Mouse (Mus musculus): ENCODE results near the gene Zcchc10.
"Not testable (repeated sequence)": the region's sequence is repeated elsewhere in the genome, so short reads cannot be mapped to it uniquely, and the experiment has no call there.

Gene Zcchc10

DNA sequence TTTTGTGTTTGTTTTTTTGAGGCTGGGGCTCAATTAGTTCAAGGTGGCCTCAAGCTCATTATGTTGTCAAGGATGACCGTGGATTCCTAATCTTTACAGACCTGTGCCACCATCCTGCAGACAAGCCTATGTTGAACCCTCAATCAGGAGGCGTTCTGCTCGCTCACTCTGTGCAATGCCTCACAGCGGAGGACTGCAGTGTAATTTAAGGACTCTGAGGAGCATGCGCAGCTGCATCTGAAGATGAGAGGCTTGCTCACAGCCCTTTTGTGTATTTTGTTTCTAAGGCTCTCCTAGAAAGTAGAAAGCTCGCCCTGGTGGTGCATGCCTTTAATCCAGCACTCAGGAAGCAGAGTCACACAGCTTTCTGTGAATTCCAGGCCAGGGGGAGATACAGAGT is 7.5 kb upstream of the Zcchc10 start:
- DNase-seq (ENCODE audit: low spot score): no peak

- DNase-seq (ENCODE audit: low spot score): no peak
Measured at GRCm38 (mm10) chr11:53318041-53318440, 6.4 kb upstream of the Zcchc10 start.

DNA sequence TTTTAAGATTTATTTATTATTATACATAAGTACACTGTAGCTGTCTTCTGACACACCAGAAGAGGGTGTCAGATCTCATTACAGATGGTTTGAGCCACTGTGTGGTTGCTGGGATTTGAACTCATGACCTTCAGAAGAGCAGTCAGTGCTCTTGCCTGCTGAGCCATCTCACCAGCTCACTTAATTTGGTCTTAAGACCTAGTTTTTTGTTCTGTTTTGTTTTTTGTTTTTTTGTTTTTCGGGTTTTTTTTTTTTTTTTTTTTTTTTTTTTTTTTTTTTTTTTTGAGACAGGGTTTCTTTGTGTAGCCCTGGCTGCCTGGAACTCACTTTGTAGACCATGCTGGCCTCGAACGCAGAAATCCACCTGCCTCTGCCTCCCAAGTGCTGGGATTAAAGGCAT is 5.9 kb upstream of the Zcchc10 start:
- DNase-seq (ENCODE audit: low spot score): not testable (repeated sequence)

DNA sequence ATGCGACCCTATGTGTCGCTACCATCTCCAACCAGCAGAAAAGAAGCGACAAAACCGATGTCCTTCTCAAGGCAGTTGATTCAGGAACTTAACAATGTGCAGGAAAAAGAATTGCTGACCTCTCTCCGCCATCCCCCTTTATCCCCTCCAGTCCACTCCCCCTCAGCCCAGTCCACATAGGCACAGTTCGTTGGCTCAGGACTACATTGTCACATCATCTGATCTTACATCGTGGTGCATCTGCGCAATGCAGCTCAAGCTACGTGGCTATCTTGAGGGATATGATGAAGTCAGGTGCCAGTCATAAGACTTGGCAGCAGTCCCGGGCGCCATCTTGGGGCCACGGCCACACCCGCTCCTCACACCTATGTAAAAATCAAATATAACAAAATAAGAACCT is 4.6 kb upstream of the Zcchc10 start:
- not testable (repeated sequence) for DNase-seq (ENCODE audit: low spot score)

DNA sequence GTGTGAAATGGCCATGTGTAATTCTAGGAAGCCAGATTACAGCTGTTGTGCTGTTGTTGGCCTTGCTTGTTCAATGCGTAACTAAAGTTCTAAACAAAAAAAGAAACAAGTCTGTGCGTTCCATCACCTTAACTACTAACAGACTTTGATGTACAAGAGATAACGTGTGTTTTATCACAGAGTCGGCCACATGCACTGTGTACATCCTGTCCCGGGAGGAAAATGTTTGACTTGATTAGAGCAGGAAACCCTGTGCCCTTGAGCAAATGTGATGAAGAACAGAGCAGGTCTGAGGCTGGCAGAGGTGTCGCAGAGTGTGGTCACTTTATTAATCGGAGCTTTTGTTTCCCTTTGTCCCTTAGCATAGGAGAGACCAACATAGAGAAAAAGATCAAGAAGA is 5.8 kb downstream of the Zcchc10 start:
- DNase-seq (ENCODE audit: low spot score): no peak

GRCm38 (mm10) chr11:53331121-53331520 is 6.6 kb downstream of the Zcchc10 start:
- no peak for DNase-seq (ENCODE audit: low spot score)

GRCm38 (mm10) chr11:53332076-53332680 is 7.7 kb downstream of the Zcchc10 start:
- DNase-seq (ENCODE audit: low spot score): no peak

GRCm38 (mm10) chr11:53335505-53336181 is 11.2 kb downstream of the Zcchc10 start:
- DNase-seq (ENCODE audit: low spot score): no peak

- DNase-seq (ENCODE audit: low spot score): no peak
Measured at GRCm38 (mm10) chr11:53336182-53336571, 11.7 kb downstream of the Zcchc10 start.

- DNase-seq (ENCODE audit: low spot score): no peak
Measured at GRCm38 (mm10) chr11:53336924-53337323, 12.4 kb downstream of the Zcchc10 start.

DNA sequence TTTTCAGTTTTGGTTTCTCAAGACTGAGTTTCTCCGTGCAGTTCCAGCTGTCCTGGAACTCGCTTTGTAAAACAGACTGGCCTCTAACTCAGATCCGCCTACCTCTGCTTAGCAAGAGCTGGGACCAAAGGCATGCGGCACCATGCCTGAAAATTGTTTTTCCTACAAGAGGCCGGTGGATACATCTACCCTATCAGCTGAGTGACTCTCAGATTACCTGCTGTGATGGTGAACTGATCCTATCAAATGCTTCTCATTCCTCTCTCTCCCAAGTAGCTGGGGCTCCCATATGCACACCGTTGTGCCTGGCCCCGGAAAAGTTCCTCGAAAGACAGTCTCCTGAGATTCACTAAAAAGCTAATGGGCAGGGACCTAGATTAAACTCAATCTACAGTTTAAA is 13.2 kb downstream of the Zcchc10 start:
- DNase-seq (ENCODE audit: low spot score): no peak

DNA sequence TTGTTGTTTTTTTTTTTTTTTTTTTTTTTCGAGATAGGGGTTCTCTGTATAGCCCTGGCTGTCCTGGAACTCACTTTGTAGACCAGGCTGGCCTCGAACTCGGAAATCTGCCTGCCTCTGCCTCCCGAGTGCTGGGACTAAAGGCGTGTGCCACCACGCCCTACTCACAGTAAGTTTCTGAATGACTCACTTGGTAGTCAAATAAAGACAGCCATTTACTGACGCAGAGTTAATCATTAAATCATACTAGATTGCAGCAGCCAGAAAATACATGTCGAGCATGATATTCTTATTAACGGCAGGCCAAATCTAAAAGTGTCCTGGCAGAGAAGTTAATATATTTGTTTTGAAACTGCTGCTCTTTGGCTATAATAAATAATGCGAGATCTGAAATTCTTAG is 16.5 kb downstream of the Zcchc10 start:
- DNase-seq (ENCODE audit: low spot score): not testable (repeated sequence)

DNA sequence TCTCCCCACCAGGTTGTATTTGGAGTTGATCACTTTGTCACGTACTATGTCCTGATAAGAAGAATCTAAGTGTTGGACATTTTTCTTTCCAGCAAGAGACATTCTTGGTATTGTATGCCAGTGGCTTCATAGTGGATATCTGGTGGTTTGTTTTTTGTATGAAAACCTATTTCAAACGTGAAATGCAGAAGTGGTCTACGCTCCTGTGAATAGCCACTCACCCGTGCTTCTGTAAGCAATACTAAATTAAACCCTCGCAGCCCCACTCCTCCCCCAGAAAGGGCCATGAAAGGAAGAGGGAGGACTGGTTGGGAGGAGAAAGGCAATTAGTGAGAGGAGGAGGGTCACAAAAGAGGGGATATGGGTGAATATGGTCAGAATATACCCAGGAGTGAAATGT is 18.2 kb downstream of the Zcchc10 start:
- no peak for DNase-seq (ENCODE audit: low spot score)

DNA sequence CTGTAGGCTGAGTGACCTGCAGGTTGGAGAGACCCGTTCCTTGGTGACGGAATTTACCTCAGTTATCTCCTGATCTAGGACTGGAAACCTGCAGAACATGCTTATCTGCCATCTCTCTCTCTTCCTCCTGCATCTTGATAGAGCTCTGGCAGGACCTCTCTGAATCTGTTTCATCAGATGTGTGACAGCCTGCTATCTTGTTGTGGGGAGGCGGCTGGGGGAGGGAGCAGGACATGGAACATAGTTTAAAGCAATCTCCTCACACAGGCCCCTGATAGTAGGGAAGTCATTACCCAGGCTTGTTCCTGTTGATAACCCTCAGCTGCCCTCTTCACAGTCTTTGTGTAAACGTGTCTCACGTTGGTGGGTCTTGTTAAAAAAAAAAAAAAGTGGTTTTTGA is 20.8 kb downstream of the Zcchc10 start:
- no peak for DNase-seq (ENCODE audit: low spot score)

GRCm38 (mm10) chr11:53345738-53346137 is 21.3 kb downstream of the Zcchc10 start:
- no peak for DNase-seq (ENCODE audit: low spot score)

GRCm38 (mm10) chr11:53350291-53351223 is 26.1 kb downstream of the Zcchc10 start, which contains the start of gene Aff4:
Gene Aff4, plus strand, starts transcription at chr11:53350833.
- DNase-seq (ENCODE audit: low spot score): peak; percentile 91

DNA sequence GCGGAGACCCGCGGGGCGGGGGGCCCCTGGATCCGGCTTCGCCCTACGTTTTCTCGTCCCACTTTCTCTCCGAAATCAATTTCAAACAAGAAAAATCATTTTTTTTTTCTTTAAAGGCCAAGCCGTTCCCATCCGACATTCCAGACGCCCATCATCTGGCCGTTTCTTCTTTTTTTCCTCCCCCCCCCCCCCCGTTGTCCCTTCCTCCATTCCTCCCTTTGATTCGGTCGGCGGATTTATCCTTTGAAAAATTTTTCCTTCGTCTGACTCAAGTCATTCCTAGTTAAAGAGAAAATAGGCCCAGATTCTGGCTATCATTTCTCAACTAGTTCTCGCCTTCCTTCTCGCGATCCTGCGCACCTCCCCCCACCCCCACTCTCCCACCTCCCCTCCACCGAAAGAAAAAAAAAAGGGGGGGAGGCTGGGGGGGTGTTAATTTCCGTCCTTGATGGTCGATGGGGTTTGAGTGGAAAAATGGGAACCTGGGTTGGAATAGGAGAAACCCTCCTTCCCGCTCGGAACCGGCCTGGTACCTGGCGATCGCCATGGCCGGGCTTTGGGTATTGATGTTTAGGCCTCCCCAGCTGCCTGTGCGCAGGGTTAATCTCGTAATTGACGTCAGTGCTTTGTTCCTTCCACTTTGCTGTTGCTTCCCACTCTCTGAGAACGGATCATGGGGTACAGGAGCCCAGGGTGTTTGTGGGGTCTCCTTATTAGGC is 26.9 kb downstream of the Zcchc10 start:
- DNase-seq (ENCODE audit: low spot score): peak; percentile 77

GRCm38 (mm10) chr11:53351943-53352590 is 27.6 kb downstream of the Zcchc10 start:
- DNase-seq (ENCODE audit: low spot score): peak; percentile 20

DNA sequence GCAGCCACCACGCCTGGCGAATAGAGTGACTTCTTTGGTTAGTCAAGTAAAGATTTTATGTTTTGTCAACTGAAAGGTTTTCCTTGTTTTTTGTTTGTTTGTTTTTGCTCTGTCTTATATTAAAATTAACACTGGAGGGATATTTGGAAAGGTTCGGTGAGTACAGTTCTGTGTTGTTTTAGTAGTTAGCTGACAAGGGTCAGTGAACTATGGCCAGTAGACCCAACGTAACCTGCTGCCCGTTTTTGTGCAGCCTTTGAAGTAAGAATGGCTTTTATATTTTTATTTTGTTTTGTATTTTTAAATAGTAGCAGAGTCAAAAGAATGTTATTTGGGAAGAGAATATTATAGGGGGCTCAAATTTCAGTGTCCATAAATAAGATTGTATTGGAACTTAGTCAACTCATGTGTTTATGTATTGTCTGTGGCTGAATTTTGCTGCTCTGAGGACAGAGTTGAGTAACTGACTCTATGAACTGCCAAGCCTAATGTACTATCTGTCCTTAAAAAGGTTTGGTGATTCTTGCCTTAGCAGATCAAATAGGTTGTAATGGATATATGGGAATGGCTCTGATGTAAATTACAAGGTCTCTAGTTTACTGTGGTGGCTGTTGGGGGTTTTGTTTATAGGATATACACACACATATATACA is 34.2 kb downstream of the Zcchc10 start:
- DNase-seq (ENCODE audit: low spot score): no peak

- DNase-seq (ENCODE audit: low spot score): no peak
Measured at GRCm38 (mm10) chr11:53367032-53367431, 42.6 kb downstream of the Zcchc10 start.

GRCm38 (mm10) chr11:53378918-53379317 is 54.4 kb downstream of the Zcchc10 start:
- no peak for DNase-seq (ENCODE audit: low spot score)

Data from retina, embryonic 14.5 days (tissue).